Mouse (Mus musculus): ENCODE data around the gene Hcfc1r1. TPM values are rescaled to one million over a fixed set of nuclear protein-coding genes. Genes with fewer than 3 reads are reported as not detected.

Gene Hcfc1r1
- polyA plus RNA-seq (2016; fragmentation: Nextera tagmentation; extraction: Ambion mirVana), result 65.5 and 69.0 TPM in 2 replicates

GRCm38 (mm10) chr17:23673424-23674073, at the start of gene Hcfc1r1, which contains the start of gene Thoc6:
TSS of gene Hcfc1r1 (plus strand) at chr17:23673596.
TSS of gene Thoc6 (minus strand) at chr17:23673882.
- peak within 1 kb of the TSS; percentile 57 for H3K4me3 ChIP-seq
- H3K4me2 ChIP-seq (replicated peaks), result peak within 1 kb of the TSS; percentile 75
- H3K9ac ChIP-seq, result peak within 1 kb of the TSS; percentile 72
- under 1% methylated on average over 45 of the region's 45 CpGs for whole genome bisulfite sequencing
- peak; percentile 95 for ATAC-seq (ENCODE audit: low FRiP score)
- H3K9me3 ChIP-seq (replicated peaks), result no peaks in the 10 kb centered on the region
- peak within 1 kb of the TSS; percentile 75 for H3K27ac ChIP-seq
- peaks cover 36% of the 10 kb centered on the region for H3K27me3 ChIP-seq
- peaks cover 30% of the 10 kb centered on the region for H3K4me1 ChIP-seq
- peaks cover 22% of the 10 kb centered on the region for H3K36me3 ChIP-seq

- Histone ChIP-seq H3K27ac (no peak overlapping the region), H3K4me1 (peaks cover 5% of the 10 kb centered on the region; the same call in 1 of the 2 replicates), H3K36me3 (no peaks in the 10 kb centered on the region), H3K4me2 (replicated peaks) (no peak overlapping the region), H3K9ac (no peak overlapping the region), H3K4me3 (no peak overlapping the region), H3K27me3 (peaks cover 3% of the 10 kb centered on the region; the same call in 1 of the 2 replicates), H3K9me3 (replicated peaks) (no peaks in the 10 kb centered on the region)
- ATAC-seq (ENCODE audit: low FRiP score), result no peak
- 32% methylated on average over 7 of the region's 7 CpGs for WGBS
These were observed 45.6 kb upstream of the Hcfc1r1 start for GRCm38 (mm10) chr17:23627813-23628212.

DNA sequence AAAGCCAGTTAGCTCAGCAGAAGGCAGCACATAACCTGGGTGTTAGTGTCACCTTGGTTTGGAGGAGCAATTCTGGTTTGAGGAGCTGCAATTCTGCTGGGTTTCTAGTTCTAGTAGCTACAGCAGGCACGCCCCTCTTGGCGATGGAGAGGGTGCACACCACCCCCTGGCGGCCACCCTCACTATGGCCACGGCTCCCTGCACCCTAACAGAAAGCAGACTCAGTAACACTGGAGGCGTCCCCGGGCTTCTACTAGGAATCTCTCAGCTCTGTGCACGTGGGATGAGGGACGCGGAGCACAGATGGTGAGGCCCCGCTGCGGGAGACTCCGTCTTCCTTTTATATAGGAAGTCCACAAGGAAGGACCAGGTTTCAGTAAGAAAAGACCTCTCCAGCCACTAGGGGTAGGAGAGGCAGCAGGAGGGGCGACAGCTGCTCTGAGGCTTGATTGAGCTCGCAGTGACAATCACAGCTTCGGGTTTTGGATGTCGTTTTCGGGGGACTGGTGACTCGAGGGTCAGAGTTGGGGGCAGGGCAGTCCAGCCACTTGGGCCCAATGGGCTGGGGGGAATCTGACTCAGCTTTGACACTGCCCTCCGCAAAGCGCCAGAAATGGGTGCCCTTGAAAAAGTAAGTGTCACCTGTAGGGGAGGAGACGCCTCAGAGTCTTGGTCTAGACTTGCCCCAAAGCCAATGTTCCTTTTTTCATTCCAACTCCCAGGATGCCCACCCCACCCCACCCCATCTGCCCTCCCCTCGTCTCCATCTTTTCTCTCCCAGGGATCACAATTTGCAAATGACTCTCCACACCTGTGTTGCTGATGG, 43.0 kb upstream of the Hcfc1r1 start:
- ATAC-seq (ENCODE audit: low FRiP score), result peak; percentile 71
- Histone ChIP-seq H3K4me1 (peaks cover 5% of the 10 kb centered on the region; the same call in 1 of the 2 replicates), H3K9ac (0 out of 2 replicates have a peak overlapping the region, but pooled peaks have one; percentile 28), H3K36me3 (no peaks in the 10 kb centered on the region), H3K27me3 (peaks cover 3% of the 10 kb centered on the region; the same call in 1 of the 2 replicates), H3K4me3 (peak overlapping the region; percentile 8; the same call in 1 of the 2 replicates), H3K4me2 (replicated peaks) (peak overlapping the region; percentile 41), H3K27ac (no peak overlapping the region), H3K9me3 (replicated peaks) (no peaks in the 10 kb centered on the region)
- 17% methylated on average over 22 of the region's 22 CpGs for WGBS

DNA sequence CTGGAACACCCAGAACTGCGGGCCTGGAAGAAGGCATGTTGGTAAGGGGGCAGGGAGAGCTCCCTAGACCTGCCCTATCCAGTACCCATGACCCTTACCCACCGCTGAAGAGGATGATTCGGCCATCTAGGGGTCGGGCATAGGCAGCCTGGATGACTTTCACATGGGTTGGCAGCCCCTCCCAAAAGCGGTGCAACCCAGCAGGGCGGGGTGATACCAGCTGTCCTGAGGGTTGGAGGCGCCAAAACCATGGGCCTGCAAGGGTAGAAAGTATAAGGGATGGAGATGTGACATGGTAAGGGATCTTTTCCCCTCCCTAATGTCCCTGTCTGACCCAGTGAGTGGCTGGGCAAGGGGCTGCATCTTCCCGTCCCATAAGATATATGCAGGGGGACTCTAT, 42.2 kb upstream of the Hcfc1r1 start:
- H3K4me2 ChIP-seq (replicated peaks), result no peak overlapping the region
- no peak overlapping the region for H3K4me3 ChIP-seq
- no peak for ATAC-seq (ENCODE audit: low FRiP score)
- H3K27ac ChIP-seq, result no peak overlapping the region
- H3K36me3 ChIP-seq, result no peaks in the 10 kb centered on the region
- WGBS, result 85% methylated on average over 8 of the region's 8 CpGs
- peaks cover 7% of the 10 kb centered on the region; the same call in 1 of the 2 replicates for H3K27me3 ChIP-seq
- no peaks in the 10 kb centered on the region for H3K9me3 ChIP-seq (replicated peaks)
- H3K4me1 ChIP-seq, result peaks cover 5% of the 10 kb centered on the region; the same call in 1 of the 2 replicates
- no peak overlapping the region for H3K9ac ChIP-seq

DNA sequence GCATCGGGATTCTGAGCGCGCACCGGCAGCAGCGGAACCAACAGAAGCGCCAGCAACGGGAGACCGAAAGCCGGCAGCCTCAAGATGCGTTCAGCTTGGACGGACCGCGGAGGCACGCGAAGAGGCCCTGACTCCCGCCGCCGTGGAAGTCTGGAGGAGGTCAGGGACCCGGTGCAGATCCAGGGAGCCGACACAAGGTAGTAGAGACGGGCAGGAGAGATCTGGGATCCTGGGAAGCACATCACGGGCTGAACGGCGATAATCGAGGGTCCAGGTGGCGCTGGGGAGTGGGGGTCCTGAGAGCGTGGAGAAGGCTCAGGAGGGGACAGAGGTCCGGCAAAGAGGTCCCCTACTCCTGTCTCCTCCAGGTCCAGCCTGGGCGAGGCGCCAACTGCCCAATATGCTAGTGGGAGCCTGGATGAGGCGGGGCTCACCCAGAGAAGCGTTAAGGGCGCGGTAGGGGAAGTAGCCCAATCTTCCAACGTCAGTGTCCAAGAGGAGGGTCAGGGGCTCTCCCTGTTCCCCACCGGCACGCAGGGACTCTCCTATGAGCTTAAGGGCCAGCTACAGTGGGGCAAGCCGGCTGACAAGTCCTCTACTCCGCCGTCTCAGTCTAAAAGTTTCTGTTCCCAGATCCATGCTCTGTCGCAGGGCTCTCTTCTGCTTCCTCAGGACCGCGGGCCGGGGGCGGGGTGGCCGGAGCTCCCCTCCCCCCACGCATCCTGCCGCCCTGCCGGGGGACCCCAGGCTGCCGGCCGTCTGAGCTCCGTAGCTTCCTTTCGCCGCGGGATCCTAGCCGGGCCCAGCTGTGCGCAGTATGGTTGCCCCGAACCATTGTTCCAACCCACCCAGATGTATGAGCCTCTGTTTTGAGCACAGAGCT, 28.5 kb upstream of the Hcfc1r1 start, which contains the start of gene Mmp25:
Gene Mmp25, minus strand, starts transcription at position 665 of the 883 bp plus-strand sequence.
- H3K4me1 ChIP-seq, result peaks cover 12% of the 10 kb centered on the region
- no peaks in the 10 kb centered on the region for H3K36me3 ChIP-seq
- H3K4me2 ChIP-seq (replicated peaks), result peak within 1 kb of the TSS; percentile 65
- peak within 1 kb of the TSS; percentile 37 for H3K4me3 ChIP-seq
- ATAC-seq (ENCODE audit: low FRiP score), result peak; percentile 56; the same call in 1 of the 2 replicates
- no peaks in the 10 kb centered on the region for H3K9me3 ChIP-seq (replicated peaks)
- H3K9ac ChIP-seq, result peak within 1 kb of the TSS; percentile 55
- H3K27ac ChIP-seq, result no peak within 1 kb of the TSS
- under 1% methylated on average over 58 of the region's 58 CpGs for WGBS
- H3K27me3 ChIP-seq, result peaks cover 34% of the 10 kb centered on the region

GRCm38 (mm10) chr17:23645894-23646293, 27.5 kb upstream of the Hcfc1r1 start:
- ATAC-seq (ENCODE audit: low FRiP score), result no peak
- 28% methylated on average over 10 of the region's 10 CpGs for WGBS
- Histone ChIP-seq H3K27me3 (peaks cover 34% of the 10 kb centered on the region), H3K36me3 (no peaks in the 10 kb centered on the region), H3K9me3 (replicated peaks) (no peaks in the 10 kb centered on the region), H3K4me3 (no peak overlapping the region), H3K27ac (no peak overlapping the region), H3K9ac (no peak overlapping the region), H3K4me1 (peaks cover 12% of the 10 kb centered on the region), H3K4me2 (replicated peaks) (no peak overlapping the region)

DNA sequence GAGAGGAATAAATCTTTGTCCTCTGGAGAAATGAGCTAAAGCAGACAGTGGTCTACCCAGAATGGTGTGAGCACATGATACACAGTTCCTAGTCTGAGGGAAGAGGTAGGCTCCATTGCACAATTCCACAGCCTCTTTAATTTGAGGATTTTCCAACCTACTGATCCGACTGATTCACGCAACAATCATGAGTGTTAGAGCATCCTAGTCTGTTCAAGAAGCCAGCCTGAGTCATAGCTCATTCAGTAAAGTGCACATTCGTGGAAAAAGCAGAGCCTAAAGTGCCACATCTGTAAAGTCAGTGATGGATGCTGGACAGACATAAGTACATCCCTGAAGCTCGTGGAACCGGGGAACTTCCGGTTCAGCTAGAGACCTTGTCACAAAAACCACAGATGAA, 22.0 kb upstream of the Hcfc1r1 start:
- H3K9me3 ChIP-seq (replicated peaks), result no peaks in the 10 kb centered on the region
- H3K27me3 ChIP-seq, result peaks cover 11% of the 10 kb centered on the region
- H3K4me3 ChIP-seq, result no peak overlapping the region
- H3K36me3 ChIP-seq, result no peaks in the 10 kb centered on the region
- no peaks in the 10 kb centered on the region for H3K4me1 ChIP-seq
- no peak overlapping the region for H3K9ac ChIP-seq
- H3K27ac ChIP-seq, result no peak overlapping the region
- no peak overlapping the region for H3K4me2 ChIP-seq (replicated peaks)
- 83% methylated on average over 6 of the region's 6 CpGs for WGBS
- no peak for ATAC-seq (ENCODE audit: low FRiP score)

GRCm38 (mm10) chr17:23653324-23653723, 20.1 kb upstream of the Hcfc1r1 start:
- 58% methylated on average over 2 of the region's 2 CpGs for WGBS

DNA sequence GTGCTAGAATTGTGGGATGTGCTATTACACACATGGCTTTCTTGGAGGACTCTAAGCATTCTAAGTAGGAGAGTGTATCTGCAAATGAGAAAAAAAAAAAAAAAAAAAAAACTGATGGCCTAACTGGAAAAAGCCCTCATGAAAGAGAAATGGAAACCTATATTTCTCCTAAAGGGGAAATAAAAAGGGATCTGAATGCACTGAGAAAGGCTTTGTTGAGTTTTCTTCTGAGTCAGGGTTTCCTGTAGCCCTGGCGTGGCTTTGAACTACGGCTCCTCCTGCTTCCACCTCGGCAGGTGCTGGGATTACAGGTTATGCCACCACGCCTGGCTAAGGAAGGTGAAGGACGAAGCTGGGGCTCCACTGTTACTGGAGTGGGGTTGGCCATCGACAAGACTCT, 19.4 kb upstream of the Hcfc1r1 start:
- no peaks in the 10 kb centered on the region for H3K4me1 ChIP-seq
- WGBS, result 57% methylated on average over 6 of the region's 6 CpGs
- peaks cover 6% of the 10 kb centered on the region for H3K27me3 ChIP-seq
- no peak overlapping the region for H3K4me2 ChIP-seq (replicated peaks)
- H3K36me3 ChIP-seq, result no peaks in the 10 kb centered on the region
- no peak overlapping the region for H3K4me3 ChIP-seq
- no peaks in the 10 kb centered on the region for H3K9me3 ChIP-seq (replicated peaks)
- no peak overlapping the region for H3K9ac ChIP-seq
- H3K27ac ChIP-seq, result no peak overlapping the region
- ATAC-seq (ENCODE audit: low FRiP score), result no peak

More at GRCm38 (mm10) chr17:23653324-23653723, 20.1 kb upstream of the Hcfc1r1 start:
- Histone ChIP-seq H3K9me3 (replicated peaks) (no peaks in the 10 kb centered on the region), H3K36me3 (no peaks in the 10 kb centered on the region), H3K27me3 (peaks cover 5% of the 10 kb centered on the region), H3K4me2 (replicated peaks) (no peak overlapping the region), H3K4me1 (no peaks in the 10 kb centered on the region), H3K9ac (no peak overlapping the region), H3K27ac (no peak overlapping the region), H3K4me3 (no peak overlapping the region)
- ATAC-seq (ENCODE audit: low FRiP score), result no peak

DNA sequence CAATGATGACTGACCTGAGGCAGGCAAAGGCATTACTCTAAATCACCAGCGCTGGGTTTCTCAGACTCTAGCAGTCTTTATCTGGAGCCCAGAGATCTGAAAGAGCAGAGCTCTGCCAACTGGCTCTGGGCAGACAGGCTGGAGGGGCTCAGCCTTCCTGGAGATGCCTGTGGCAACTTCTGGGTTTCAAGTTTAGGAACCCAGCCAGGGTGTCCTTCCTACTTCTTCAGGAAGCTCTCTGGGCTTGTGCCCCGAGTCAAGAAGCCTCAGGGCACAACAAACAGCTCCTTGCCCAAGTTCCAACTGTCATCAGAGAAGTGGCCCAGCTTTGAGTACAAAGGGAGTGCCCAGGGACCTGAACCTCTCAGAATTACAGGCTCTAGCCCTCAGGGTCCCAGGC, 19.0 kb upstream of the Hcfc1r1 start:
- Histone ChIP-seq H3K9me3 (replicated peaks) (no peaks in the 10 kb centered on the region), H3K27me3 (peaks cover 10% of the 10 kb centered on the region), H3K9ac (no peak overlapping the region), H3K27ac (no peak overlapping the region), H3K36me3 (no peaks in the 10 kb centered on the region), H3K4me1 (no peaks in the 10 kb centered on the region), H3K4me3 (no peak overlapping the region), H3K4me2 (replicated peaks) (no peak overlapping the region)
- WGBS, result 70% methylated on average over 2 of the region's 2 CpGs
- no peak for ATAC-seq (ENCODE audit: low FRiP score)

DNA sequence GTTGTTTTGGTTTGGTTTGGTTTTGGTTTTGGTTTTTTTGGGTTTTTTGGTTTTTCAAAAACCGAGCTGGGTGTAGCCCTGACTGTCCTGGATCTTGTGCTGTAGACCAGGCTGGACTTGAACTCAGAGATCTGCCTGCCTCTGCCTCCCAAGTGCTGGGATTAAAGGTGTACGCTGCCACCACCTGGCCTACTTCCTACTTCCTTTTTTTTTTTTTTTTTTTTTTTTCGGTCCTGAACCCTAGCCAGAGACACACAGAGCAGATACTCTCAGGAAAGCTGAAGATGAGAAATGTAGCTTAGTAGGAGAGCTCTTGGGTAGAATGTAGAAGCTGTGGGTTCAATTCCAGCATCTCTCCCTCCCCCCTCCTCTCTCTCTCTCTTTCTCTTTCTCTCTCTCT, 14.9 kb upstream of the Hcfc1r1 start:
- no peak overlapping the region for H3K4me2 ChIP-seq (replicated peaks)
- no peak for ATAC-seq (ENCODE audit: low FRiP score)
- H3K27ac ChIP-seq, result no peak overlapping the region
- no peak overlapping the region for H3K4me3 ChIP-seq
- H3K9ac ChIP-seq, result no peak overlapping the region
- H3K9me3 ChIP-seq (replicated peaks), result no peaks in the 10 kb centered on the region
- H3K27me3 ChIP-seq, result peaks cover 49% of the 10 kb centered on the region
- H3K4me1 ChIP-seq, result no peaks in the 10 kb centered on the region
- whole genome bisulfite sequencing, result 90% methylated on average over 3 of the region's 3 CpGs
- no peaks in the 10 kb centered on the region for H3K36me3 ChIP-seq

Measured in hindbrain, embryonic 12.5 days (tissue).